ENCODE assay signal across 13 mouse cellular contexts in the genomic region with DNA sequence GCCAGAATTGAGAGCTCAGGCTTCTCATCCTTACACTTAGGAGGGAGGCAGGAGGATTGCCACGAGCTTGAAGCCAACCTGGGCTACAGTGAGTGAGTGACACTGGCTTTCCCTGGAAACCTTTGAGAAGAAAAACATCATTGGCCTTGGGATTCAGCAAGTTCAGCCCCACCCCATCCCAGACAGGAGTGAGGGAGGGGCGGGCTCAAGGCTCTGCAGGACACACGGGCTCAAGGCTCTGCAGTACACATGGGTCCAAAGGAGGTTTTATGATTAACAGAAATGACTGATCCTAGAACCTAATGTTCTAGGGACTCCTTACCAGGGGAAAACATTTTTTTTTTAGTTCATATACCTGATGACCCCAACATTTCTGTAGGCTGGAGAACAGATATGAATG.
"Had no signal": no experiment of that assay in that cellular context is flagged by ENCODE, and none has a peak within 500 bp of the region (broad histone marks: within the 10 kb centered on the region; RNA-seq: fewer than 3 reads in every experiment).

No protein-coding gene starts in this region.

- H3K27me3 ChIP-seq: limb, embryonic 15.5 days; lung, embryonic 15.5 days; megakaryocyte, embryonic 14.5 days; midbrain, embryonic 15.5 days; neural tube, embryonic 12.5 days had no signal

- ATAC-seq: hindbrain, postnatal 0 days; midbrain, embryonic 15.5 days had no signal

- H3K4me3 ChIP-seq: limb, embryonic 15.5 days; lung, embryonic 15.5 days; megakaryocyte, embryonic 14.5 days; midbrain, embryonic 15.5 days; neural tube, embryonic 12.5 days had no signal

- H3K27ac ChIP-seq: hindbrain, postnatal 0 days; limb, embryonic 15.5 days; lung, embryonic 15.5 days; macrophage; midbrain, embryonic 15.5 days; neural tube, embryonic 12.5 days had no signal

- H3K4me1 ChIP-seq: limb, embryonic 15.5 days; lung, embryonic 15.5 days; midbrain, embryonic 15.5 days; neural tube, embryonic 12.5 days had no signal

- H3K4me2 ChIP-seq: limb, embryonic 15.5 days; lung, embryonic 15.5 days; midbrain, embryonic 11.5 days; midbrain, embryonic 15.5 days; neural tube, embryonic 12.5 days had no signal

- H3K9me3 ChIP-seq: limb, embryonic 15.5 days; lung, embryonic 15.5 days; midbrain, embryonic 15.5 days; neural tube, embryonic 12.5 days had no signal

- H3K9ac ChIP-seq: limb, embryonic 15.5 days; lung, embryonic 15.5 days; midbrain, embryonic 15.5 days; neural tube, embryonic 12.5 days had no signal

- DNase-seq: layer of hippocampus, adult 9-11 months; layer of hippocampus, postnatal 36 days; lung, postnatal 14 days; thymus, adult 18-20 months; thymus, postnatal 14 days had no signal

- H3K36me3 ChIP-seq: midbrain, embryonic 15.5 days had no signal
